Mouse (Mus musculus) brain, embryonic 14.5 days (tissue): ENCODE measurements around the gene Hoxb3.

Source experiments
- CTCF ChIP-seq: fragments of 200-500 bp; IDR thresholded peaks from 2 replicates; pipeline ENCODE4 v1.5.1; 2012; ENCODE audit warnings: inconsistent platforms, mild to moderate bottlenecking, moderate library complexity, borderline replicate concordance; ENCODE audit not compliant: insufficient read depth, insufficient read length; ENCODE audit errors: extremely low read depth
- POLR2A ChIP-seq: fragments of 200-500 bp; IDR thresholded peaks from 2 replicates; pipeline ENCODE4 v1.6.1; 2012; ENCODE audit warnings: mild to moderate bottlenecking, inconsistent platforms, borderline replicate concordance; ENCODE audit not compliant: poor library complexity, insufficient read depth, insufficient read length, severe bottlenecking; ENCODE audit errors: extremely low read depth

- TF ChIP-seq POLR2A: no peak
- no peak for TF ChIP-seq CTCF
These were observed 21.7 kb downstream of the Hoxb3 start for GRCm38 (mm10) chr11:96344878-96345159.
